Mouse (Mus musculus): ENCODE data around the gene Mrpl44. TPM values are rescaled to one million over a fixed set of nuclear protein-coding genes. Genes with fewer than 3 reads are reported as not detected.

The Mrpl44 gene
- total RNA-seq, 2 experiments from 2014 or later, result 28.0 to 28.2 TPM

DNA sequence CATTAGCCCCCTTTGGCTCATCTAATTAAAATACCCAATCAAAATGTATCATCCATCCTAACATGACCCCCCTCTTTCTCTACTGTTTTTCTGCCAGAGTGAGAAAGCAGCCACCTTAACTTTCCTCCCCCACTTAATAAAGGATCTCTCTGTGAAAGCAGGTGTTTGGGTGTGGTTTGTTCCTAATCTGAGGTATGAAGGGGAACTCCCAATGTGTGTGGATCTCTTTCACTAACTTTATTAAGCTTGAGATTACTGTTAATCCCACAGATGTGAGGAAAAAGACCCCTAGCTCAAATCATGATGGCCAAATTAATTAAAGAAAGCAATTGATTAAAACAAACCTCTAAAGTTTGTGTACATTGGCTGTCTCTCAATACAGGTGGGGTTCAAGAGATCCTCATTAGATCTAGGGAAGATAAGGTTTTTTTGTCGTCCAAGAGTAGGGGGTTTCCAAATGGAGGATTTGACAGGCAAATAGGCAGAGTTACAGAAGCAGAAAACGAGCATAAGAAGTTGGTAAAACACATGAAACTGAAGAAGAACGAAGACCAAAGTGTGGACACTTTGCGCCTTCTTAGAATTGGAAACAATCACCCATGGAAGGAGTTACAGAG, 1.5 kb upstream of the Mrpl44 start:
- no peak overlapping the region for H3K27ac ChIP-seq
- no peak for TF ChIP-seq CTCF (conservative IDR thresholded peaks at IDR 0.05)
- H3K4me3 ChIP-seq, result no peak overlapping the region
- no peak for DNase-seq (ENCODE audit: low spot score in 2 of 2)

- no peak overlapping the region for H3K27ac ChIP-seq
- TF ChIP-seq CTCF (conservative IDR thresholded peaks at IDR 0.05), result no peak
Measured at GRCm38 (mm10) chr1:79778011-79778410, 2.2 kb downstream of the Mrpl44 start.

GRCm38 (mm10) chr1:79782433-79782832, 6.6 kb downstream of the Mrpl44 start:
- DNase-seq (ENCODE audit: low spot score in 2 of 2), result no peak
- peak; percentile 70 for TF ChIP-seq CTCF (conservative IDR thresholded peaks at IDR 0.05)
- no peak overlapping the region for H3K27ac ChIP-seq
- H3K4me3 ChIP-seq, result no peak overlapping the region

More at GRCm38 (mm10) chr1:79778011-79778410, 2.2 kb downstream of the Mrpl44 start:
- no peak for DNase-seq (ENCODE audit: low spot score in 2 of 2)
- no peak overlapping the region for H3K4me3 ChIP-seq

GRCm38 (mm10) chr1:79786267-79786927, 10.6 kb downstream of the Mrpl44 start:
- Histone ChIP-seq H3K27ac (no peak overlapping the region), H3K4me3 (no peak overlapping the region)
- peak; percentile 87 for TF ChIP-seq CTCF (conservative IDR thresholded peaks at IDR 0.05)
- peak; percentile 24 to 55 for DNase-seq (ENCODE audit: low spot score in 2 of 2)

- no peak for TF ChIP-seq CTCF (conservative IDR thresholded peaks at IDR 0.05)
- no peak for DNase-seq (ENCODE audit: low spot score in 2 of 2)
- H3K27ac ChIP-seq, result no peak overlapping the region
- no peak overlapping the region for H3K4me3 ChIP-seq
Measured at GRCm38 (mm10) chr1:79797084-79797483, 21.3 kb downstream of the Mrpl44 start.

GRCm38 (mm10) chr1:79802858-79803427, 27.1 kb downstream of the Mrpl44 start:
- no peak overlapping the region for H3K4me3 ChIP-seq
- H3K27ac ChIP-seq, result no peak overlapping the region
- no peak for DNase-seq (ENCODE audit: low spot score in 2 of 2)
- no peak for TF ChIP-seq CTCF (conservative IDR thresholded peaks at IDR 0.05)

GRCm38 (mm10) chr1:79803614-79804013, 27.8 kb downstream of the Mrpl44 start:
- DNase-seq (ENCODE audit: low spot score in 2 of 2), result no peak
- H3K4me3 ChIP-seq, result no peak overlapping the region
- no peak overlapping the region for H3K27ac ChIP-seq
- no peak for TF ChIP-seq CTCF (conservative IDR thresholded peaks at IDR 0.05)

DNA sequence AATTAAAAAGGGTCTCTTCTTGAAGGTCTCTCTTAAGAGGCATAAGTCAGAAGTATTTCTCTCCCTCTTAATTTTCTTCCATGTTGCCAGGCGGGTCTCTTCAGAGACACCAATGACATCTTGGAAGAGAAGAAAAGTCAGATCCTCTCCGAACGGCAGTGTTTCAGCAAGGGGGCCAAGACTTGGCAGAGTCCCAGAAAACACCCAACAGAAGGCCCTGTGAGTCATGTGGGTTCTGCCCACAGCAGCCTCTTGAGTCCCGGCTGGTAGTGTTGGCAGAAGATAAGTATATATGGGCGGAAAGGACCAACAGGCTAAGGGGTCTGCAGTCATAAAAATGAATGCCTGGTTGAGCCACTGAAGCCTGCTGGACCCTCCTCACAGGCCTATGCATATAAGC, 31.0 kb downstream of the Mrpl44 start:
- TF ChIP-seq CTCF (conservative IDR thresholded peaks at IDR 0.05), result no peak
- no peak overlapping the region for H3K27ac ChIP-seq
- DNase-seq (ENCODE audit: low spot score in 2 of 2), result no peak
- no peak overlapping the region for H3K4me3 ChIP-seq

GRCm38 (mm10) chr1:79809447-79809846, 33.6 kb downstream of the Mrpl44 start:
- no peak overlapping the region for H3K4me3 ChIP-seq

GRCm38 (mm10) chr1:79815446-79815845, 39.6 kb downstream of the Mrpl44 start:
- Histone ChIP-seq H3K27ac (no peak overlapping the region), H3K4me3 (no peak overlapping the region)
- TF ChIP-seq CTCF (conservative IDR thresholded peaks at IDR 0.05), result no peak
- DNase-seq (ENCODE audit: low spot score in 2 of 2), result no peak

More at GRCm38 (mm10) chr1:79809447-79809846, 33.6 kb downstream of the Mrpl44 start:
- TF ChIP-seq CTCF (conservative IDR thresholded peaks at IDR 0.05), result no peak
- H3K27ac ChIP-seq, result no peak overlapping the region
- DNase-seq (ENCODE audit: low spot score in 2 of 2), result no peak

GRCm38 (mm10) chr1:79819296-79819879, 43.6 kb downstream of the Mrpl44 start:
- DNase-seq (ENCODE audit: low spot score in 2 of 2), result no peak
- Histone ChIP-seq H3K27ac (0 out of 2 replicates have a peak overlapping the region, but pooled peaks have one; percentile 16), H3K4me3 (no peak overlapping the region)
- TF ChIP-seq CTCF (conservative IDR thresholded peaks at IDR 0.05), result peak; percentile 46

GRCm38 (mm10) chr1:79822806-79823525, 47.1 kb downstream of the Mrpl44 start:
- peak overlapping the region; percentile 75 for H3K27ac ChIP-seq
- TF ChIP-seq CTCF (conservative IDR thresholded peaks at IDR 0.05), result no peak
- DNase-seq (ENCODE audit: low spot score in 2 of 2), result peak; percentile 28 to 40
- no peak overlapping the region for H3K4me3 ChIP-seq
